Mouse (Mus musculus): Measurements from ENCODE around the gene Spag9.

DNA sequence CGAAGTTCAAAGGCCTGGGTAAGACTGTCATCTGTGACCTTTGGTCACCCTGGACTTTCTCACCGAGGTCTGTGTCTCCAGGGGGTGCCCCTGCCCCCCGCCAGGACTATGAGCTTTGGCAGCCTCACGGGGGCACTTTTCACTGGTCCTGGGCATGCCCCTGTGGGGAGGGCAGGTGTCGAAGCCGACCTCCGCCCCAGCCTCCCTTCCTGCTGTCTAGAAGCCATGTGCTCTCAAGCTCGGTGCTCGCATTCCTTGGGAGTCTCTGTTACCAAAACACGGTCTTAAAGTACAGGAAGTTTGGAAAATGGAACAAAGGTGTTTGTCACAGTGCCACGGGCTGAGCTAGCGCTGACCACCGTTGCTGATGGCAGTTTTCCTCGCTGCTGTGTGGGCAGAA is 162.6 kb downstream of the Spag9 start:
- TF ChIP-seq CTCF (conservative IDR thresholded peaks at IDR 0.05; ENCODE audit: low read length) (no peak), POU5F1 (IDR thresholded peaks at IDR 0.05; ENCODE audit: borderline replicate concordance, low read length) (no peak), NANOG (IDR thresholded peaks at IDR 0.05; ENCODE audit: borderline replicate concordance, low read length) (no peak)
